Comparison of ENCODE assay signal across 24 mouse cellular contexts in the genomic region with DNA sequence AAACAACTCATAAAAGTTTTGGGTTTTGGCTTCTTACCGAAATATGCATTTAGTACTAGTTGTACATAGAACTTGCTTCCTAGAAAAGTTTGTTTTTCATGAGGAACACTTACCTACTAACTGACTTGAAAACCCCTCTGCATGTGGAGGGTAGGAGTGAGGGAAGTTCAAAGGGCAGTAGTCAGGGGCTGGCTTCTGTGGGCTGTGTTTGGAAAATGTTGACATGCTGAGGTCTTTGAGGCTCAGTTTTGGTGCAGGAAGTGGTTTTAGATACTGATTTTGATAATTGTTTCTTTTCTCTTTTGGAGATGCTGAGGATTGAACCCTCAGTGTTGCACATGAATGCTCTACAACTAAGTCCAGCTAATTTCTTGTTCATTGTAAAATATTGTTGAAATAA. TPM values are rescaled to one million over a fixed set of nuclear protein-coding genes. Genes with fewer than 3 reads are reported as not detected.
DNase-seq lines count a peak whose midpoint lies in the region; ATAC-seq and TF ChIP-seq lines count a peak whose summit lies in the region.
"Had no signal": no experiment of that assay in that cellular context is flagged by ENCODE, and none has a peak within 500 bp of the region (broad histone marks: within the 10 kb centered on the region; RNA-seq: fewer than 3 reads in every experiment).

No protein-coding gene starts in this region.

- no peak overlapping the region for H3K4me3 ChIP-seq in kidney, adult 2 months (ENCODE audit: insufficient read depth, low read depth, low read length)
- H3K4me3 ChIP-seq: embryonic facial prominence, embryonic 10.5 days; forebrain, embryonic 15.5 days; heart, embryonic 13.5 days; hindbrain, embryonic 12.5 days; limb, embryonic 12.5 days had no signal

- 83% methylated on average over 1 of the region's 1 CpGs for WGBS in kidney, adult 2 months

- H3K4me1 ChIP-seq in kidney, adult 2 months (ENCODE audit: control insufficient read depth, insufficient read depth, low read length): peaks cover 7% of the 10 kb centered on the region; the same call in 1 of the 2 replicates
- H3K4me1 ChIP-seq: embryonic facial prominence, embryonic 10.5 days; forebrain, embryonic 15.5 days; hindbrain, embryonic 12.5 days; limb, embryonic 12.5 days had no signal

- no peak overlapping the region for H3K27ac ChIP-seq in kidney, adult 2 months (ENCODE audit: insufficient read depth, low read depth, low read length)
- H3K27ac ChIP-seq: embryonic facial prominence, embryonic 10.5 days; forebrain, embryonic 15.5 days; heart, embryonic 13.5 days; hindbrain, embryonic 12.5 days; kidney, postnatal 0 days; limb, embryonic 12.5 days had no signal

- no peak for TF ChIP-seq CTCF in kidney, adult 2 months (conservative IDR thresholded peaks at IDR 0.05; ENCODE audit: insufficient read depth, insufficient read length, low read depth, low read length)

- peak; percentile 18 for DNase-seq in kidney, adult 2 months
- no peak for DNase-seq in kidney, postnatal 25 days
- peak; percentile 61 for DNase-seq in thymus, postnatal 0 days (ENCODE audit: low spot score)
- DNase-seq in embryo, embryonic 10.5 days (ENCODE audit: low spot score): no peak
- no peak for DNase-seq in lung, postnatal 25 days (ENCODE audit: low spot score)
- no peak for DNase-seq in spleen, postnatal 14 days (ENCODE audit: low spot score in 2 of 2)
- DNase-seq: adrenal gland, postnatal 25 days; cerebellum, adult 8-10 months; cerebellum, postnatal 36 days; heart, adult 11 months; heart, postnatal 14 days; kidney, adult 18-20 months; liver, postnatal 0 days had no signal

- ATAC-seq in activated CD4-positive, CD25-positive, alpha-beta regulatory T cell, adult 4 months: peak; percentile 70
- ATAC-seq: forebrain, embryonic 15.5 days; liver, postnatal 0 days; lung, postnatal 0 days had no signal

- no peaks in the 10 kb centered on the region for H3K27me3 ChIP-seq in kidney, adult 2 months (replicated peaks; ENCODE audit: control insufficient read depth, insufficient read depth, low read length)
- H3K27me3 ChIP-seq: forebrain, embryonic 15.5 days; heart, embryonic 13.5 days; hindbrain, embryonic 12.5 days; limb, embryonic 12.5 days had no signal

- no peak for TF ChIP-seq POLR2A in kidney, adult 2 months (IDR thresholded peaks at IDR 0.05; ENCODE audit: low read depth, low read length)

- peaks cover 1% of the 10 kb centered on the region for H3K36me3 ChIP-seq in kidney, adult 2 months (ENCODE audit: control insufficient read depth, insufficient read depth, low read length)

RNA-seq across cellular contexts. Expression of a gene that starts 12.6 kb away (rescaled TPM):
- 0.63 and 0.72 TPM in 2 replicates for polyA plus RNA-seq in kidney, adult 2 months (2012; rRNA removed)
- polyA plus RNA-seq in activated CD4-positive, CD25-positive, alpha-beta regulatory T cell, adult 4 months (2017; shearing (Covaris generic)): 1 to 10 TPM; 1.6 to 2.5 TPM
- 0.27 and 0.35 TPM in 2 replicates for polyA plus RNA-seq in thymus, postnatal 0 days (2015; fragmentation: Nextera tagmentation; extraction: Ambion mirVana)
- polyA plus RNA-seq: embryonic facial prominence, embryonic 10.5 days; forebrain, embryonic 15.5 days; kidney, postnatal 0 days; limb, embryonic 12.5 days; liver, embryonic 11.5 days; liver, postnatal 0 days; lung, postnatal 0 days had no signal

RNA-seq across cellular contexts. Expression of a gene that starts 24.1 kb away (rescaled TPM):
- polyA plus RNA-seq in kidney, adult 2 months (2012; rRNA removed): not detected in 2 replicates
- polyA plus RNA-seq in activated CD4-positive, CD25-positive, alpha-beta regulatory T cell, adult 4 months (2017; shearing (Covaris generic)): not detected
- polyA plus RNA-seq in thymus, postnatal 0 days (2015; fragmentation: Nextera tagmentation; extraction: Ambion mirVana): not detected in 2 replicates
- polyA plus RNA-seq: brain, embryonic 14.5 days; embryonic facial prominence, embryonic 10.5 days; forebrain, embryonic 15.5 days; heart, embryonic 13.5 days; hindbrain, embryonic 12.5 days; kidney, postnatal 0 days; limb, embryonic 12.5 days; liver, embryonic 11.5 days; liver, postnatal 0 days; lung, postnatal 0 days; midbrain, embryonic 11.5 days had no signal

RNA-seq across cellular contexts. Expression of a gene that starts 30.6 kb away (rescaled TPM):
- polyA plus RNA-seq in kidney, adult 2 months (2012; rRNA removed): not detected in 2 replicates
- not detected for polyA plus RNA-seq in activated CD4-positive, CD25-positive, alpha-beta regulatory T cell, adult 4 months (2017; shearing (Covaris generic))
- not detected in 2 replicates for polyA plus RNA-seq in thymus, postnatal 0 days (2015; fragmentation: Nextera tagmentation; extraction: Ambion mirVana)
- polyA plus RNA-seq: brain, embryonic 14.5 days; embryonic facial prominence, embryonic 10.5 days; forebrain, embryonic 15.5 days; heart, embryonic 13.5 days; hindbrain, embryonic 12.5 days; kidney, postnatal 0 days; limb, embryonic 12.5 days; liver, embryonic 11.5 days; liver, postnatal 0 days; lung, postnatal 0 days; midbrain, embryonic 11.5 days had no signal

RNA-seq across cellular contexts. Expression of a gene that starts 42.6 kb away (rescaled TPM):
- not detected in 2 replicates for polyA plus RNA-seq in kidney, adult 2 months (2012; rRNA removed)
- polyA plus RNA-seq in activated CD4-positive, CD25-positive, alpha-beta regulatory T cell, adult 4 months (2017; shearing (Covaris generic)): not detected
- not detected in 2 replicates for polyA plus RNA-seq in thymus, postnatal 0 days (2015; fragmentation: Nextera tagmentation; extraction: Ambion mirVana)
- polyA plus RNA-seq: brain, embryonic 14.5 days; embryonic facial prominence, embryonic 10.5 days; forebrain, embryonic 15.5 days; heart, embryonic 13.5 days; hindbrain, embryonic 12.5 days; kidney, postnatal 0 days; limb, embryonic 12.5 days; liver, embryonic 11.5 days; liver, postnatal 0 days; lung, postnatal 0 days; midbrain, embryonic 11.5 days had no signal

RNA-seq across cellular contexts. Expression of a gene that starts 55.2 kb away (rescaled TPM):
- polyA plus RNA-seq in kidney, adult 2 months (2012; rRNA removed): not detected in 2 replicates
- polyA plus RNA-seq in activated CD4-positive, CD25-positive, alpha-beta regulatory T cell, adult 4 months (2017; shearing (Covaris generic)): not detected
- polyA plus RNA-seq in thymus, postnatal 0 days (2015; fragmentation: Nextera tagmentation; extraction: Ambion mirVana): not detected in 2 replicates
- polyA plus RNA-seq: brain, embryonic 14.5 days; embryonic facial prominence, embryonic 10.5 days; forebrain, embryonic 15.5 days; heart, embryonic 13.5 days; hindbrain, embryonic 12.5 days; kidney, postnatal 0 days; limb, embryonic 12.5 days; liver, embryonic 11.5 days; liver, postnatal 0 days; lung, postnatal 0 days; midbrain, embryonic 11.5 days had no signal

Comparison
In these comparisons a context has a peak if more than half of its experiments do, and no peak if none do; other contexts are left out.
1. DNase-seq: peak in kidney, adult 2 months (single experiment) and thymus, postnatal 0 days (single experiment); none in kidney, postnatal 25 days (0 of 2), embryo, embryonic 10.5 days (single experiment), lung, postnatal 25 days (single experiment) and spleen, postnatal 14 days (0 of 2).